Mouse (Mus musculus): ENCODE measurements around the gene Mrpl55. TPM values are rescaled to one million over a fixed set of nuclear protein-coding genes. Genes with fewer than 3 reads are reported as not detected.

Mrpl55 gene
- 95.9 and 96.5 TPM in 2 replicates for polyA plus RNA-seq (2015; fragmentation: Nextera tagmentation; extraction: Ambion mirVana)

DNA sequence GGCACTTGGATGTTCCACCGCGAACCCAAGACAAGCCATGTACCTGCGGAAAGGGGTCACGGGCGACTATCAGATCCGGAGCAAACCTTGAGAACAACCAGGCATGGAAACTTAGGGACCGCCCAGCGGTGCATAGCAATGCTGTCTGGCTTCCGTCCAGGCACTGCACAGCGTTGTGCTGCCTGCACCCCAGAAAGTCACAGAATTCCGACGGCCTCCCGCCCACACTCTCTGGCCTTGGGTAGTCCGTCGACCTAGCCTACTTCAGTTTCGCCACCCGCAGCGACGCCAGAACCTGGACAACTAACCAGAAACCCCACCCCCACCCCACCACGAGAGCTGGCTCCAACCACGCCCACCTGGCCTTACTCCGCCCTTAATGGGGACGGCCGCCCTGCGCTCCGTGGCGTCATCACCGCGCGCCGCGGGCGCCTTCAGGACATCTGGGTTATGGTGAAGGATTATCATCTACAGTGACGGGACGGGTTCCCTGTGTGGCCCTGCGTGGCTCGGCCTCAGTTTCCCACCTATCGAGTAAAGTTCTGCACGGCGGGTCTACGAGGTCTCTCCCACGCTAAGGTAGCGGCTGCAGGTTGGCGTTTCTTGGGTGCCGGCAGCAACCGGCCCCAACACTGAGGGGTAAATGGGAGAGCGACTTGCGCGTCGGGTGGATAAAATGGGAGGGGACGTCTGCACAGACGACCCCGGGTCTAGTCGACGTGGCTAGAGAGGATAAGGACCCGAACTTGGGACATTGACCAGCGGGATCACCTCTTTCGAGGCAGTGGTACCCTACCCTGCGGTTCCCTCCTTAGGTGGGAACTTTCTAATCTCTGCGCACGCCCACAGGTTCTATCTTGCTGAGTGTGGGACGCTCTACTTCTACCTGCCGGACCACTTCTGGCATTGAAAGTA lies at the start of gene Mrpl55:
TSS of gene Mrpl55 (plus strand) at position 406 of the 915 bp plus-strand sequence.
- H3K4me1 ChIP-seq (replicated peaks): peaks cover 17% of the 10 kb centered on the region
- no peaks in the 10 kb centered on the region for H3K9me3 ChIP-seq
- peaks cover 22% of the 10 kb centered on the region for H3K36me3 ChIP-seq
- peak; percentile 92 for ATAC-seq
- peak within 1 kb of the TSS; percentile 88 for H3K9ac ChIP-seq (replicated peaks)
- WGBS: under 1% methylated on average over 63 of the region's 63 CpGs
- H3K27ac ChIP-seq: peak within 1 kb of the TSS; percentile 45
- 0 out of 2 replicates have a peak, but pooled peaks cover 3% of the 10 kb centered on the region for H3K27me3 ChIP-seq
- H3K4me2 ChIP-seq (replicated peaks): peak within 1 kb of the TSS; percentile 91
- H3K4me3 ChIP-seq (replicated peaks): peak within 1 kb of the TSS; percentile 88

DNA sequence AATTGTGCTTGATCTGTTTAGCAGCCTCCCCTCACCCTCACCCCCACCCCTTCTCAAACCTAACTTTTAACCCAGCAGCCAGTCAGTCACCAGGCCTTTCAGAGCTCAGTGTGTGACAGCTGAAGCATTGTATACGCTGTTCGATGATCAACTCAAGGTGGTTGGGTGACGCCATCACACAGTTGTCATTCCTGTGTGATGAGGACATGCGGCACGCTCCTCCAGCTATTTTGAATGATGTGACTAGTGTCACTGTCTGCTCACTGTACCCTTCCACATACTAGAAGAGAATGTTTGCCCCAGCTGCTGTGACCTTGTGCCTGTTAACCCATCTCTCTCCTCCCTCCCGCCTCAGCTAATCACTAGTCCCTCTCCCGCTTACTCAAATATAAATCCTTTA lies 48.1 kb upstream of the Mrpl55 start:
- Histone ChIP-seq H3K27me3 (no peaks in the 10 kb centered on the region), H3K36me3 (peaks cover 38% of the 10 kb centered on the region), H3K9me3 (no peaks in the 10 kb centered on the region), H3K4me2 (replicated peaks) (no peak overlapping the region), H3K9ac (replicated peaks) (no peak overlapping the region), H3K4me3 (replicated peaks) (no peak overlapping the region), H3K27ac (no peak overlapping the region), H3K4me1 (replicated peaks) (no peaks in the 10 kb centered on the region)
- WGBS: 90% methylated on average over 7 of the region's 7 CpGs
- ATAC-seq: no peak

DNA sequence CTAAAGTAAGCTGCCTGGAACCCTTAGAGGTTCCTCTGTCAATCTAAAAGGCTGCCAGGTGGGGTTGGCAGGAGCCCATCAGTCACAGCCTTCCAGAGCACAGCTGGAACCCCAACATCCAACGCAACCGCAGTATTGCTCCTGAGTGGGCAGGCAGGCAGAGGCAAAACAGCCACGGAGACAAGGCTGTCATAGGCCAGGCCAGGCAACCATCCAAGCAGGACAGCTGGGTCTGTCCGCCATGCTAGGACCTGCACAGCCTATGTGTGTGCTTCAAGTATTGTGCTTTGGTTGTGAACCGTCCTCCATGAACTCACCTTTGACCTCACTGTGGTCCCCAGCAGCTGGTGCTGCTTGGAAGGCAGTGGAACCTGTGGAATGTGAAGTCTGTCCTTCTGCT lies 46.4 kb upstream of the Mrpl55 start:
- no peak overlapping the region for H3K4me3 ChIP-seq (replicated peaks)
- ATAC-seq: no peak

DNA sequence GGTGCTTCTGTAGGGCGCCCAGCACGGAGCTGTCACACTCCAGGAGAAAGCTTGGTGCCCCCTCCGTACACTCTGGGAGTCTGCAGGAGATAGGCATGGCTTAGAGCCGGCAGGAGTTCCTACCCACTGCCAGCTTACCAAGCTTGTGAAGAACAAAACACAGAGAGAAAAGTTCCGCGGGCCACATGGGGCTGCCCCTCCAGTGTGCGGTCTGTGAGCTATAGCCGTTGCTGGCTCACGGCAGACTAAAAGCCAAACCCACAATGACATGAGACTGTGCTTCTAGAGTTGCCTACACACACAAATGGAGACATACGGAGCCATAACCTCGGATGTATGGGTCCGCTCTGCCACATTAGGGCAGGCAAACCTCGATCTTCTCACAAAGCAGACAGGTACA lies 43.2 kb upstream of the Mrpl55 start:
- 93% methylated on average over 13 of the region's 13 CpGs for WGBS
- H3K9ac ChIP-seq (replicated peaks): no peak overlapping the region
- H3K4me3 ChIP-seq (replicated peaks): no peak overlapping the region
- H3K27me3 ChIP-seq: no peaks in the 10 kb centered on the region
- peaks cover 18% of the 10 kb centered on the region for H3K4me1 ChIP-seq (replicated peaks)
- no peak for ATAC-seq
- H3K36me3 ChIP-seq: peaks cover 38% of the 10 kb centered on the region
- no peak overlapping the region for H3K27ac ChIP-seq
- H3K9me3 ChIP-seq: no peaks in the 10 kb centered on the region
- no peak overlapping the region for H3K4me2 ChIP-seq (replicated peaks)

More for the DNA sequence above, 46.4 kb upstream of the Mrpl55 start:
- H3K27ac ChIP-seq: no peak overlapping the region
- H3K4me1 ChIP-seq (replicated peaks): no peaks in the 10 kb centered on the region
- 91% methylated on average over 5 of the region's 5 CpGs for WGBS
- peaks cover 38% of the 10 kb centered on the region for H3K36me3 ChIP-seq
- no peak overlapping the region for H3K9ac ChIP-seq (replicated peaks)
- H3K27me3 ChIP-seq: no peaks in the 10 kb centered on the region
- H3K9me3 ChIP-seq: no peaks in the 10 kb centered on the region
- H3K4me2 ChIP-seq (replicated peaks): no peak overlapping the region

DNA sequence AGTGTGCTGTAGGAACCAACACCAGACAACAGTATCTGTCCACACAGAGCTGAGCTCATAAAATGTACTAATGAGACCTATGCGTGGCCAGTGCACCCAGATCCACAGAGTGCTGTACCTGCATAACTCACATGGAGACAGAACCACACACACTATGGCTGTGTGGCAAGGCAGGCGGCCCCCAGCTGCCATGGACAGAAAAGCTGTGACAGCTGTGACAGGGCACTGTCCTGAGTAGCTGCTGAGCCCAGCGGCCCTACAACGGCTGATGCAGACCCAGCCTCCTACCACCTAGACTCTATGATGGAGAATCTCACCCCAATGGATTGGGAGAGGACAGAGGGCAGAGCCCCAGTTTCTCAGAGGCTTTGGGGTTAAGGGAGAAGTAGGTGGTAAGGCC lies 42.7 kb upstream of the Mrpl55 start:
- no peak overlapping the region for H3K4me2 ChIP-seq (replicated peaks)
- H3K9ac ChIP-seq (replicated peaks): no peak overlapping the region
- H3K4me3 ChIP-seq (replicated peaks): no peak overlapping the region
- ATAC-seq: no peak
- peaks cover 38% of the 10 kb centered on the region for H3K36me3 ChIP-seq
- H3K27me3 ChIP-seq: no peaks in the 10 kb centered on the region
- peaks cover 21% of the 10 kb centered on the region for H3K4me1 ChIP-seq (replicated peaks)
- no peak overlapping the region for H3K27ac ChIP-seq
- WGBS: 89% methylated on average over 4 of the region's 4 CpGs
- H3K9me3 ChIP-seq: no peaks in the 10 kb centered on the region

DNA sequence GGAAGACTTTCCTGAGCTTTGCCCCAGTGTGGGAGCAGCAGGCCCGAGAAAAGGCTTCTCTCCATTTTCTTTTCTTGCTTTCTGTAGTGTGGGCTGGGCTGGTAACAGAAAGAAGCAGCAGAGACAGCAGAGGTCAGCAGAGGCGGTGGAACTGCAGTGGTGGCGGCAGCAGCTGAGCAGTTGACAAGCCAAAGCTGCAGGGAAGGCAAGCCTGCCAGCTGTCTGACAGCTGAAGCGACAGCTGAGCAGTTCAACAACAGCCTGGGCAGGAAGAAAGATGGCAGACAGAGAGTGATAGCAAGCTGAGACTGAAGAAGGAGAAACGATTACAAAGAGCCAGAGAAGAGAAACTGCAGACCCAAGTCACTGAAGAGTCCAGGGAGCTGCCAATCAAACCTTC lies 40.9 kb upstream of the Mrpl55 start:
- peaks cover 26% of the 10 kb centered on the region for H3K36me3 ChIP-seq

DNA sequence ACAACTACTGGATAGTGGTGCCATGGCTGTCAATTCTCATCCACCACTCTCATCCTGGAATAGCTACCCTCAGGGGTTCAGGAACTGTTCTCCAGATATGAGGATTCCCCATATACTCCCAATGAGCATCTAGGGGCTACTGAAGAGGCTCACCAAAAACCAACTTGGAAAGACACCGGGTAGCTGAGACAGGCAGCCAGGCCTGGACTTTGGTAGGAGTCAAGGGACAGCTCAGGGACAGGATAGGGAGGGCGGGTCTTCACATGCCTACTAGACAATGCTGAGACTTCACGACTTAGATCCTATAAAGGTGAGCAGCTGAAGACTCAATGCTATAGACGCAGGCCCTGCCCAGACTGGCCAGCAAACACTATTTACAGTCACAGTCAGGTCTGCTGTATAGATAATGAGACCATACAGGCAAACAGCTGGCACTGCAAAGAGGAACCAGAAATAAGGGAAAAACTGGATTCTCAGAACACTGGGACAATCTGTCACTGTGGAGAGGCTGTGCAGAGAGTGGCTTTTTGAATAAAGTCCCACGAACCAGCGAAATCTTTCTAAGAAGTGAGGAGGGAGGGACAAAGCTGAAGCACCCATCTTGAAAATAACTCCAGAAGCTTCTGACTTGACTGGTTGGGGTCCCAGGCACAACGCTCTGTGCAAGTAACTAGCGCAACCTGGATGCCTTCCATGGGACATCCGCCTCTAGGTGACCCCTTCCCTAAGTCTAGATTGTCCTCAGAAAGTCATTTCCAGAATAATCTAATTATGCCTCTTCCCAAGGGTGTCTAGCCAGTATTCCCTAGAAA lies 39.6 kb upstream of the Mrpl55 start:
- Histone ChIP-seq H3K27me3 (no peaks in the 10 kb centered on the region), H3K4me2 (replicated peaks) (peak overlapping the region; percentile 69), H3K36me3 (peaks cover 14% of the 10 kb centered on the region), H3K27ac (peak overlapping the region; percentile 98), H3K9me3 (no peaks in the 10 kb centered on the region), H3K4me3 (replicated peaks) (peak overlapping the region; percentile 57), H3K4me1 (replicated peaks) (peaks cover 21% of the 10 kb centered on the region), H3K9ac (replicated peaks) (peak overlapping the region; percentile 79; the same call in 1 of the 2 replicates)
- WGBS: 58% methylated on average over 9 of the region's 9 CpGs
- no peak for ATAC-seq

More for the DNA sequence above, 40.9 kb upstream of the Mrpl55 start:
- H3K9ac ChIP-seq (replicated peaks): 0 out of 2 replicates have a peak overlapping the region, but pooled peaks have one; percentile 28
- H3K27me3 ChIP-seq: no peaks in the 10 kb centered on the region
- WGBS: 79% methylated on average over 5 of the region's 5 CpGs
- no peak overlapping the region for H3K4me2 ChIP-seq (replicated peaks)
- no peak overlapping the region for H3K4me3 ChIP-seq (replicated peaks)
- peaks cover 21% of the 10 kb centered on the region for H3K4me1 ChIP-seq (replicated peaks)
- no peaks in the 10 kb centered on the region for H3K9me3 ChIP-seq
- H3K27ac ChIP-seq: no peak overlapping the region
- ATAC-seq: no peak

DNA sequence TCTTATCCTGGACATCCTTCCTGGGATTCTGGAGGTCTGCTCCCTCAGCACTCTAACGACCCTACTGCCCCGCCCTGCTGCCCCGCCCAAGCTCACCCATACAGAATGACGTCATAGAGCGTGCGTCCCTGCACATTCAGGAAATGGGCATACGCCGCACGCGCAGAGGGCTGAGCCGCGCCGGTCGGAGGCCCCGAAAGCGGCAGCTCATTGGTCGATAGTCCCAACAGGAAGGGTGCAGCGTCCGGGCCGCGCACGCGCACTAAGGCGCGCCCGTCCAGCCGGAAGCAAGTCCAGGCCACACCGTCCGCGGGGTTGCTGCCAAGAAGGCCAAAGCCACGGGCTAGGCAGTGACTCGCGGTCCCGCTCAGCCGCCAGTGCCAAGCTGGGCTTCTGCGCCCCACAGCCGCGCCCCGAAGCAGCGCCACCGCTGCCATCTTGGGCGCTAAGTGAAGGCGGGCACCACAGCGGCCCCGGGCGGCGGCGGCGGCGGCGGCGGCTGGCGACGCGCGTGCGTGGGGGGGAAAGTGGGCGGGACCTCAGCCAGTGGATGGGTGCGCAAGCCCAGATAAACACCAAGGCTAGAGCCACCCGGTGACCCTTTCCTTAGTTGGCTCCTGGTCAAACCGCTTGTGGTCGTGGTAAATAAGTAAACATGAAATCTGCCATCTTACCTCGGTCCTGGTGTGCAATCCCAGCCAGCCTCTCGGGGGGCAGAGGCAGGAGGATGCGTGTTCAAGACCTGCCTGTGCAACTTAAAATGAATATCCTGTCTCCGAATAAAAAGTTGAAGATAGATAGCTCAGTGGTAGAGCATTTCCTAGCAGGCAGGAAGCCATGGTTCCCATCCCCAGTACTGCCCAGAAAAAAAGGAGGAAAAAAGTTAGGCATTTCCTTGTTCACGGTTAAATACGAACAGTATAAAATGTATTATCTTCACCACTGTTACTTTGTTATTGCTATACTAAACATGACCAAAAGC lies 38.7 kb upstream of the Mrpl55 start, which contains the start of gene Iba57:
TSS of gene Iba57 (minus strand) at position 485 of the 982 bp plus-strand sequence.
- ATAC-seq: peak; percentile 99
- peak within 1 kb of the TSS; percentile 57 for H3K4me3 ChIP-seq (replicated peaks)
- H3K27ac ChIP-seq: peak within 1 kb of the TSS; percentile 98
- peaks cover 5% of the 10 kb centered on the region for H3K36me3 ChIP-seq
- 3% methylated on average over 67 of the region's 68 CpGs for WGBS
- peaks cover 21% of the 10 kb centered on the region for H3K4me1 ChIP-seq (replicated peaks)
- no peaks in the 10 kb centered on the region for H3K9me3 ChIP-seq
- H3K9ac ChIP-seq (replicated peaks): peak within 1 kb of the TSS; percentile 79
- peak within 1 kb of the TSS; percentile 69 for H3K4me2 ChIP-seq (replicated peaks)
- H3K27me3 ChIP-seq: no peaks in the 10 kb centered on the region

DNA sequence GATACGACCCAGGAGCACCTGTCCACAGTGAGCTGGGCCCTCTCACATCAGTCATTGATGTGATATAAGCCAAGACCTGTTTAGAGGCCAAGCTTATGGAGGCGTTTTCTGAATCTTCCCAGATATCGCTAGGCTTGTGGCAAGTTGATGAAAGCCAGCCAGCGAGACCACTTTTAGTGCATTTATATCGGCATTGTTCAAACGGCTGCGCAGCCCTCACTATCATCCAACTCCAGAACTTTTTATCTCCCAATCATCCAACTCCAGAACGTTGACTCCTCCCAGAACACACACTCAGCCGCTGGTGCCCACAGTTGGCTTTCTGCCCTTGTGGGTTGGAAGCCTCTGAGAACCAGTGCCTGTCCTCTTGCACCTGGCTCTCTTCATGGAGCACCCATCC lies 37.9 kb upstream of the Mrpl55 start:
- Histone ChIP-seq H3K4me2 (replicated peaks) (peak overlapping the region; percentile 69), H3K4me3 (replicated peaks) (peak overlapping the region; percentile 57; the same call in 1 of the 2 replicates), H3K9me3 (no peaks in the 10 kb centered on the region), H3K9ac (replicated peaks) (no peak overlapping the region), H3K27ac (no peak overlapping the region), H3K27me3 (no peaks in the 10 kb centered on the region), H3K4me1 (replicated peaks) (peaks cover 21% of the 10 kb centered on the region), H3K36me3 (no peaks in the 10 kb centered on the region)
- ATAC-seq: no peak
- 86% methylated on average over 9 of the region's 9 CpGs for WGBS

DNA sequence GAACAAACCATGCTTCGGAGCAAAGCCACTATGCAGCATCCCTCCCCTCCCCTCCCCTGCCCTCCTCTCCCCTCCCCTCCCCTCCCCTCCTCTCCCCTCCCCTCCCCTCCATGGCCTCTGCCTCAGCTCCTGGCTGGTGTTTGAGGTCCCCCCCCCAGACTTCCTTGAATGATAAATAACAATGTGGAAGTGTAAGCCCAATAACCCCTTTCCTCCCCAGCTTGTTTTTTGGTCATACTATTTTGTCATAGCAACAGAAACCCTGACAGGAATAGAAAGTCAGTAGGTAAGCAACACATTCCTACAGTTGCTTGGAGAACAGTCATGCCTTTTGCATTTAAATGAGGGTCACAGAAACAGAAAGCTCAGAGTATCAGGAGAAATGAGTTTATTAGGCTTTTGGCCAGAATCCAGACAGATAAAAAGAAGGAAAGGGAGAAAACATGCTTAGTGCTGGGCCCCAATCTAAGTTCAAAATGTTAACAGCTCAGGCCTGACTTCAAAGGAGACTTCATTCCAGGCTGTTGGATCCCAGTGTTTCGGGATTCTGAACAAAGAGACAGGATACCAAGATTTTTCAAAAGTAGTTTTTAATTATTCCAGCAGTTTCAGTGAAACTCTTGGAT lies 36.6 kb upstream of the Mrpl55 start:
- Histone ChIP-seq H3K4me3 (replicated peaks) (no peak overlapping the region), H3K36me3 (no peaks in the 10 kb centered on the region), H3K27ac (no peak overlapping the region), H3K4me2 (replicated peaks) (no peak overlapping the region), H3K9me3 (no peaks in the 10 kb centered on the region), H3K27me3 (no peaks in the 10 kb centered on the region), H3K4me1 (replicated peaks) (peaks cover 21% of the 10 kb centered on the region), H3K9ac (replicated peaks) (no peak overlapping the region)
- no peak for ATAC-seq
- WGBS: 50% methylated on average over 2 of the region's 2 CpGs

DNA sequence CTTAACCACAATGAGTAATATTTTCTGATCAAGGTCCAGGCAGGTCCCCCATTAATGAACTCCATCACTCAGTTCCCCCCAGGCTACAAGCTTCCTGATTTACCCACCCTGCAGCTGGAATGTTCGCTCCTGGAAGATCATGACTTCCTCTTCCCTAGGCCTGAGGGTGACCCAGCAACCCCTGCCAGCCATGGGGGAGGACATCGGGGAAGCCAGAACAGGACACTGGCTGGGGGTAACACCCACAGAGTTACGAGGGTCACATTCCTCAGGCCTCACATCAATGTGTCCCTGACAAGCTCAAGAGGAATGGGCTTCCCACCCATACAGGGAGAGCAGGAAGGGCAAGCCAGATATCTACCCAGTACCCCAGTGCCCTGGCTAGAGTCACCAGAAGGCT lies 32.5 kb upstream of the Mrpl55 start:
- no peak for ATAC-seq
- no peaks in the 10 kb centered on the region for H3K9me3 ChIP-seq
- no peak overlapping the region for H3K9ac ChIP-seq (replicated peaks)
- H3K27me3 ChIP-seq: peaks cover 21% of the 10 kb centered on the region
- no peaks in the 10 kb centered on the region for H3K36me3 ChIP-seq
- H3K4me3 ChIP-seq (replicated peaks): no peak overlapping the region
- H3K4me1 ChIP-seq (replicated peaks): no peaks in the 10 kb centered on the region
- H3K27ac ChIP-seq: no peak overlapping the region
- 82% methylated on average over 3 of the region's 3 CpGs for WGBS
- H3K4me2 ChIP-seq (replicated peaks): no peak overlapping the region
